Mouse (Mus musculus): ENCODE results near the gene Ddx43. TPM values are rescaled to one million over a fixed set of nuclear protein-coding genes. Genes with fewer than 3 reads are reported as not detected.

Ddx43 gene
- polyA plus RNA-seq, 1 experiment from 2014 or later = 0.05 TPM

- H3K9me3 ChIP-seq (ENCODE audit: low read length) = no peaks in the 10 kb centered on the region
- no peak overlapping the region for H3K4me2 ChIP-seq (replicated peaks; ENCODE audit: low read depth, low read length)
- no peaks in the 10 kb centered on the region for H3K27me3 ChIP-seq (replicated peaks; ENCODE audit: insufficient read depth, low read length)
- H3K27ac ChIP-seq (ENCODE audit: low read length) = no peak overlapping the region
- no peaks in the 10 kb centered on the region for H3K36me3 ChIP-seq (ENCODE audit: insufficient read depth, low read length)
- TF ChIP-seq CTCF (IDR thresholded peaks at IDR 0.05) (no peak), EP300 (IDR thresholded peaks at IDR 0.05) (no peak)
- no peak overlapping the region for H3K4me3 ChIP-seq (ENCODE audit: low read depth, low read length)
- no peak overlapping the region for H3K9ac ChIP-seq (replicated peaks; ENCODE audit: low read depth)
- ATAC-seq = no peak
- WGBS = 93% methylated on average over 3 of the region's 3 CpGs
- H3K4me1 ChIP-seq (ENCODE audit: insufficient read depth, low read depth, low read length) = no peaks in the 10 kb centered on the region
- no peak for DNase-seq (ENCODE audit: low spot score)
These were observed 24.1 kb upstream of the Ddx43 start for GRCm38 (mm10) chr9:78371441-78371840.

GRCm38 (mm10) chr9:78372827-78373504 is 22.6 kb upstream of the Ddx43 start:
- no peaks in the 10 kb centered on the region for H3K27me3 ChIP-seq (replicated peaks; ENCODE audit: insufficient read depth, low read length)
- ATAC-seq (peak; percentile 57), DNase-seq (ENCODE audit: low spot score) (peak; percentile 51)
- H3K27ac ChIP-seq (ENCODE audit: low read length) = no peak overlapping the region
- H3K4me2 ChIP-seq (replicated peaks; ENCODE audit: low read depth, low read length) = no peak overlapping the region
- H3K4me1 ChIP-seq (ENCODE audit: insufficient read depth, low read depth, low read length) = peaks cover 2% of the 10 kb centered on the region; the same call in 1 of the 2 replicates
- no peak overlapping the region for H3K9ac ChIP-seq (replicated peaks; ENCODE audit: low read depth)
- no peaks in the 10 kb centered on the region for H3K36me3 ChIP-seq (ENCODE audit: insufficient read depth, low read length)
- no peaks in the 10 kb centered on the region for H3K9me3 ChIP-seq (ENCODE audit: low read length)
- 59% methylated on average over 10 of the region's 10 CpGs for WGBS
- H3K4me3 ChIP-seq (ENCODE audit: low read depth, low read length) = no peak overlapping the region
- no peak for TF ChIP-seq EP300 (IDR thresholded peaks at IDR 0.05)
- TF ChIP-seq CTCF (IDR thresholded peaks at IDR 0.05) = no peak

GRCm38 (mm10) chr9:78374397-78374796 is 21.2 kb upstream of the Ddx43 start:
- Histone ChIP-seq H3K9me3 (ENCODE audit: low read length) (no peaks in the 10 kb centered on the region), H3K4me2 (replicated peaks; ENCODE audit: low read depth, low read length) (no peak overlapping the region), H3K4me3 (ENCODE audit: low read depth, low read length) (no peak overlapping the region), H3K9ac (replicated peaks; ENCODE audit: low read depth) (no peak overlapping the region), H3K36me3 (ENCODE audit: insufficient read depth, low read length) (no peaks in the 10 kb centered on the region), H3K27ac (ENCODE audit: low read length) (no peak overlapping the region), H3K27me3 (replicated peaks; ENCODE audit: insufficient read depth, low read length) (no peaks in the 10 kb centered on the region), H3K4me1 (ENCODE audit: insufficient read depth, low read depth, low read length) (peaks cover 7% of the 10 kb centered on the region; the same call in 1 of the 2 replicates)
- TF ChIP-seq EP300 (IDR thresholded peaks at IDR 0.05) (no peak), CTCF (IDR thresholded peaks at IDR 0.05) (no peak)
- ATAC-seq (no peak), DNase-seq (ENCODE audit: low spot score) (no peak)
- WGBS = 37% methylated on average over 5 of the region's 5 CpGs

GRCm38 (mm10) chr9:78374885-78375389 is 20.6 kb upstream of the Ddx43 start:
- TF ChIP-seq EP300 (IDR thresholded peaks at IDR 0.05) = no peak
- TF ChIP-seq CTCF (IDR thresholded peaks at IDR 0.05) = no peak
- Histone ChIP-seq H3K36me3 (ENCODE audit: insufficient read depth, low read length) (no peaks in the 10 kb centered on the region), H3K9me3 (ENCODE audit: low read length) (no peaks in the 10 kb centered on the region), H3K27me3 (replicated peaks; ENCODE audit: insufficient read depth, low read length) (no peaks in the 10 kb centered on the region), H3K27ac (ENCODE audit: low read length) (no peak overlapping the region), H3K4me2 (replicated peaks; ENCODE audit: low read depth, low read length) (no peak overlapping the region), H3K4me1 (ENCODE audit: insufficient read depth, low read depth, low read length) (peaks cover 7% of the 10 kb centered on the region; the same call in 1 of the 2 replicates), H3K4me3 (ENCODE audit: low read depth, low read length) (no peak overlapping the region), H3K9ac (replicated peaks; ENCODE audit: low read depth) (no peak overlapping the region)
- ATAC-seq (no peak), DNase-seq (ENCODE audit: low spot score) (no peak)
- 87% methylated on average over 1 of the region's 1 CpGs for WGBS

- Histone ChIP-seq H3K4me3 (ENCODE audit: low read depth, low read length) (no peak overlapping the region), H3K27ac (ENCODE audit: low read length) (no peak overlapping the region), H3K36me3 (ENCODE audit: insufficient read depth, low read length) (no peaks in the 10 kb centered on the region), H3K9ac (replicated peaks; ENCODE audit: low read depth) (no peak overlapping the region), H3K9me3 (ENCODE audit: low read length) (no peaks in the 10 kb centered on the region), H3K4me2 (replicated peaks; ENCODE audit: low read depth, low read length) (no peak overlapping the region), H3K27me3 (replicated peaks; ENCODE audit: insufficient read depth, low read length) (no peaks in the 10 kb centered on the region), H3K4me1 (ENCODE audit: insufficient read depth, low read depth, low read length) (peaks cover 7% of the 10 kb centered on the region; the same call in 1 of the 2 replicates)
- TF ChIP-seq EP300 (IDR thresholded peaks at IDR 0.05) = no peak
- DNase-seq (ENCODE audit: low spot score) (no peak), ATAC-seq (no peak)
- 69% methylated on average over 4 of the region's 4 CpGs for WGBS
These were observed 20.1 kb upstream of the Ddx43 start for GRCm38 (mm10) chr9:78375486-78375885.

- Histone ChIP-seq H3K4me3 (ENCODE audit: low read depth, low read length) (0 out of 2 replicates have a peak overlapping the region, but pooled peaks have one; percentile 9), H3K27me3 (replicated peaks; ENCODE audit: insufficient read depth, low read length) (no peaks in the 10 kb centered on the region), H3K36me3 (ENCODE audit: insufficient read depth, low read length) (no peaks in the 10 kb centered on the region), H3K4me1 (ENCODE audit: insufficient read depth, low read depth, low read length) (peaks cover 7% of the 10 kb centered on the region; the same call in 1 of the 2 replicates), H3K27ac (ENCODE audit: low read length) (no peak overlapping the region), H3K4me2 (replicated peaks; ENCODE audit: low read depth, low read length) (peak overlapping the region; percentile 50), H3K9ac (replicated peaks; ENCODE audit: low read depth) (no peak overlapping the region), H3K9me3 (ENCODE audit: low read length) (no peaks in the 10 kb centered on the region)
- DNase-seq (ENCODE audit: low spot score) (no peak), ATAC-seq (no peak)
- 40% methylated on average over 8 of the region's 8 CpGs for WGBS
- TF ChIP-seq CTCF (IDR thresholded peaks at IDR 0.05) (no peak), EP300 (IDR thresholded peaks at IDR 0.05) (no peak)
These were observed 18.0 kb upstream of the Ddx43 start for GRCm38 (mm10) chr9:78377546-78377945.
